Mouse (Mus musculus) c-Kit-positive CD71-positive TER-119-positive erythroid progenitor cells, embryonic 14.5 days (primary cell): ENCODE measurements at regions not wholly inside any gene's neighbourhood (a gene's known extent, or its start where the extent isn't known, plus 50 kb on each side); places are given as distances from the start of the nearest gene placed in this dataset.
"Not testable (repeated sequence)": the region's sequence is repeated elsewhere in the genome, so short reads cannot be mapped to it uniquely, and the experiment has no call there.

ENCODE experiments used
- DNase-seq: peaks from one replicate; pipeline ENCODE4 v3.0.0-alpha.2; 2013; ENCODE audit warnings: low spot score

GRCm38 (mm10) chr10:25695798-25696197 is 159.7 kb upstream of the Smlr1 start:
- DNase-seq, result no peak

GRCm38 (mm10) chr10:25681243-25681642 is 145.2 kb upstream of the Smlr1 start:
- peak; percentile 10 for DNase-seq

- DNase-seq, result no peak
Measured at GRCm38 (mm10) chr10:25677889-25678288, 141.8 kb upstream of the Smlr1 start.

GRCm38 (mm10) chr10:25675368-25675767 is 139.3 kb upstream of the Smlr1 start:
- no peak for DNase-seq

GRCm38 (mm10) chr10:25670061-25670460 is 134.0 kb upstream of the Smlr1 start:
- DNase-seq, result no peak

GRCm38 (mm10) chr10:25652742-25653563 is 116.9 kb upstream of the Smlr1 start:
- DNase-seq, result no peak

- no peak for DNase-seq
Measured at GRCm38 (mm10) chr10:25647740-25648139, 111.7 kb upstream of the Smlr1 start.

- no peak for DNase-seq
Measured at GRCm38 (mm10) chr10:25643518-25643993, 107.5 kb upstream of the Smlr1 start.

- no peak for DNase-seq
Measured at GRCm38 (mm10) chr10:25642079-25642696, 106.1 kb upstream of the Smlr1 start.

- DNase-seq, result no peak
Measured at GRCm38 (mm10) chr10:25633058-25633614, 97.1 kb upstream of the Smlr1 start.

GRCm38 (mm10) chr10:25632306-25632705 is 96.2 kb upstream of the Smlr1 start:
- no peak for DNase-seq

GRCm38 (mm10) chr10:25622585-25622984 is 86.5 kb upstream of the Smlr1 start:
- no peak for DNase-seq

GRCm38 (mm10) chr10:25621747-25622134 is 85.7 kb upstream of the Smlr1 start:
- not testable (repeated sequence) for DNase-seq

GRCm38 (mm10) chr10:25620939-25621746 is 85.1 kb upstream of the Smlr1 start:
- no peak for DNase-seq

GRCm38 (mm10) chr10:25619702-25620101 is 83.6 kb upstream of the Smlr1 start:
- DNase-seq, result no peak

- DNase-seq, result no peak
Measured at GRCm38 (mm10) chr10:25601471-25601870, 65.4 kb upstream of the Smlr1 start.

GRCm38 (mm10) chr10:25589316-25589645 is 53.2 kb upstream of the Smlr1 start:
- DNase-seq, result no peak

GRCm38 (mm10) chr10:25588611-25589315 is 52.7 kb upstream of the Smlr1 start:
- no peak for DNase-seq
